Mouse (Mus musculus) forebrain, embryonic 11.5 days (tissue): ENCODE measurements around the gene Cyp2a22. TPM values are rescaled to one million over a fixed set of nuclear protein-coding genes. Genes with fewer than 3 reads are reported as not detected.
"Not testable (repeated sequence)": the region's sequence is repeated elsewhere in the genome, so short reads cannot be mapped to it uniquely, and the experiment has no call there.

ENCODE experiments used
- ATAC-seq: fragments of 200-750 bp; cut with Nextera tagmentation; replicated peaks from 2 replicates; pipeline ENCODE4 v1.8.0; 2017; ENCODE audit warnings: moderate TSS enrichment; ENCODE audit not compliant: low FRiP score
- DNase-seq: peaks from one replicate; pipeline ENCODE4 v3.0.0-alpha.2; 2017; ENCODE audit warnings: low spot score
- H3K27ac ChIP-seq: fragments of 300-500 bp; sonication (generic); 2 replicates; pipeline ENCODE4 v1.5.1; 2014; ENCODE audit warnings: low read depth, low read length
- H3K27me3 ChIP-seq: fragments of 300-500 bp; sonication (generic); 2 replicates; pipeline ENCODE4 v1.6.1; 2014; ENCODE audit warnings: mild to moderate bottlenecking, low read length, mixed read lengths; ENCODE audit not compliant: control insufficient read depth, insufficient read depth
- H3K36me3 ChIP-seq: fragments of 300-500 bp; sonication (generic); 2 replicates; pipeline ENCODE4 v1.6.1; 2014; ENCODE audit warnings: mild to moderate bottlenecking, low read length, moderate library complexity, mixed read lengths; ENCODE audit not compliant: control insufficient read depth, insufficient read depth
- H3K4me1 ChIP-seq: fragments of 300-500 bp; sonication (generic); replicated peaks from 2 replicates; pipeline ENCODE4 v1.6.1; 2014; ENCODE audit warnings: low read length, mixed read lengths; ENCODE audit not compliant: control insufficient read depth, insufficient read depth
- H3K4me2 ChIP-seq: fragments of 300-500 bp; sonication (generic); 2 replicates; pipeline ENCODE4 v1.6.1; 2014; ENCODE audit warnings: low read depth, mild to moderate bottlenecking, low read length, moderate library complexity, mixed read lengths; ENCODE audit not compliant: severe bottlenecking
- H3K4me3 ChIP-seq: fragments of 300-500 bp; sonication (generic); 2 replicates; pipeline ENCODE4 v1.5.1; 2014; ENCODE audit warnings: low read depth, low read length
- H3K9ac ChIP-seq: fragments of 300-500 bp; sonication (generic); 2 replicates; pipeline ENCODE4 v1.6.1; 2014; ENCODE audit warnings: low read length
- H3K9me3 ChIP-seq: fragments of 300-500 bp; sonication (generic); 2 replicates; pipeline ENCODE4 v1.6.1; 2016; ENCODE audit warnings: low read length, mixed read lengths; ENCODE audit not compliant: control insufficient read depth
- WGBS: fragments of 180-500 bp; shearing (Covaris S2); extraction: QIAGEN DNeasy Blood & Tissue Kit; methylation state at CpG from one replicate; pipeline ENCODE4 v1.1.7; 2014; 5-methylcytosine and 5-hydroxymethylcytosine counted together
- polyA plus RNA-seq: library from polyadenylated mRNA; unstranded; fragments of >200 nt; fragmentation: Nextera tagmentation; extraction: Ambion mirVana; gene quantifications from 2 replicates; pipeline ENCODE4 v1.2.1, GENCODE M21; 2014

Gene Cyp2a22
- polyA plus RNA-seq, 1 experiment from 2014 or later, result not detected

DNA sequence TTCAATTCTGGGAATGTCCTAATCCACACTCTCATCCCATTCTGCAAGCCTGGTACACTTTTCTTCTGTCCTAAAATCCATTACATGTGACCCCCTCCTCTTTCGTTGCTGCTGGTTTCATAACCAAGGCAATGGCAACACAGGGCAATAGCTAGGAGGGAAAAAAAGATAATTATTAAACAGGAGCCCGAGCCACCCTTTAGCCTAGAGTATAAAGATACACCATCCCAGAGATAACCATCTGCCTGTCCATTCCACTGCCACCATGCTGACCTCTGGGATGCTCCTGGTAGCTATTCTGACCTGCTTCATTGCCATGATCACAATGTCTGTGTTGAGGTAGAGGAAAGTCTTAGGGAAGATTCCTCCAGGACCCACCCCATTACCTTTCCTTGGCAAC is 22.1 kb downstream of the Cyp2a22 start:
- not testable (repeated sequence) for H3K36me3 ChIP-seq, H3K27me3 ChIP-seq, H3K9ac ChIP-seq, H3K27ac ChIP-seq, DNase-seq, H3K9me3 ChIP-seq, H3K4me2 ChIP-seq, ATAC-seq, H3K4me3 ChIP-seq, H3K4me1 ChIP-seq
- 69% methylated on average over 2 of the region's 2 CpGs for WGBS

Other genes with a start within 250 kb of the Cyp2a22 start
- 0.09 TPM in 1 of 2 replicates, not detected in the other for gene Cyp2b19, start 182.2 kb downstream of the Cyp2a22 start, polyA plus RNA-seq
- gene Cyp2g1, start 130.5 kb downstream of the Cyp2a22 start, polyA plus RNA-seq, result not detected in 2 replicates
- gene Cyp2a5, start 104.1 kb downstream of the Cyp2a22 start, polyA plus RNA-seq, result not detected in 2 replicates
- not detected in 2 replicates for gene Cyp2a12, start 89.7 kb upstream of the Cyp2a22 start, polyA plus RNA-seq
- gene Cyp2f2, start 180.5 kb upstream of the Cyp2a22 start, polyA plus RNA-seq, result not detected in 2 replicates
- 0.27 TPM in 1 of 2 replicates, not detected in the other for gene Cyp2t4, start 214.3 kb upstream of the Cyp2a22 start, polyA plus RNA-seq
- gene Egln2, start 227.4 kb upstream of the Cyp2a22 start, polyA plus RNA-seq, result 60.7 and 70.2 TPM in 2 replicates
- 52.3 and 52.5 TPM in 2 replicates for gene Rab4b, start 239.5 kb upstream of the Cyp2a22 start, polyA plus RNA-seq
- 0.98 TPM in 1 of 2 replicates, not detected in the other for gene Gm21983, start 241.7 kb upstream of the Cyp2a22 start, polyA plus RNA-seq
- gene Mia, start 241.8 kb upstream of the Cyp2a22 start, polyA plus RNA-seq, result 1.6 and 2.4 TPM in 2 replicates